Mouse (Mus musculus): Measurements from ENCODE around the gene S1pr1.

GRCm38 (mm10) chr3:115738524-115738923 is 23.7 kb upstream of the S1pr1 start:
- no peak for TF ChIP-seq POLR2A (IDR thresholded peaks at IDR 0.05; ENCODE audit: control insufficient read depth, extremely low read depth, insufficient read depth, low read length, poor library complexity)
- TF ChIP-seq CTCF (IDR thresholded peaks at IDR 0.05; ENCODE audit: borderline replicate concordance, control insufficient read depth, extremely low read depth, insufficient read depth, low read length, poor library complexity): no peak

All from thymus, adult 2 months (tissue).